Mouse (Mus musculus) embryonic fibroblast, embryonic 13.5 days (primary cell): Measurements from ENCODE around the gene Hpcal1.

ENCODE experiments used
- CTCF ChIP-seq: IDR thresholded peaks from 2 replicates; pipeline ENCODE4 v1.5.1; 2011; ENCODE audit warnings: mild to moderate bottlenecking, control low read depth, low read length, moderate library complexity, borderline replicate concordance; ENCODE audit not compliant: insufficient read depth
- POLR2A ChIP-seq: IDR thresholded peaks from 2 replicates; pipeline ENCODE4 v1.6.1; 2011; ENCODE audit warnings: low read depth, mild to moderate bottlenecking, control low read depth, low read length, moderate library complexity

DNA sequence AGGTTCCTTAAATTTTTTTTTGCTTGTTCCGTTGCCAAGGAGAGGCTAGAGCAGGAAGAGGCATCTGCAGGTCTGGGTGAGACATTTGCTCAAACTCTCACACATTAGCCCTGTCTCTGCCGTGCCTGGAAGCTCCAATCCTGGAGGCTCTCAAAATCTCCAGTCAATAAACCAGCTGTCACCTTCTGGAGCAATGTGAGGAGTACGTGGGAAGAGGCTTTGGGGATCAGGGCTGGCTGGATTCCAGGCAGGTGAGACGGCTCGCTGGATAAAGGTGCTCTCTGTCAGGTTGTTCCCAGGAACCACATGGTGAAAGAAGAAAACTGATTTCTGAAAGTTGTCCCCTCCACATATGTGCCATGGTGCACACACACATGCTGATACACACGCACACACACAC is 44.2 kb upstream of the Hpcal1 start:
- TF ChIP-seq POLR2A, result no peak
- TF ChIP-seq CTCF, result no peak
